Mouse (Mus musculus) left cerebral cortex, adult 18-20 months (tissue): ENCODE measurements around the gene Rara. TPM values are rescaled to one million over a fixed set of nuclear protein-coding genes. Genes with fewer than 3 reads are reported as not detected.
A peak's percentile ranks its signal among the peaks of the same experiment; 100 is the strongest.

ENCODE experiments used
- DNase-seq, 2 experiments: peaks; one replicate each; pipeline ENCODE4 v3.0.0; 2021 to 2022; ENCODE audit warnings: low spot score in 2 of 2, mixed read lengths in 1 of 2
- total RNA-seq, 2 experiments: library from RNA; stranded (reverse); gene quantifications; 2 replicates each; pipeline ENCODE4 v1.2.3; 2021

Gene Rara
- total RNA-seq, 2 experiments from 2014 or later, result 14.4 to 14.9 TPM

GRCm38 (mm10) chr11:98937410-98937913 lies 9.8 kb downstream of the Rara start:
- DNase-seq, result no peak

- DNase-seq, result peak in 1 of 2 experiments; percentile 53
Observed at GRCm38 (mm10) chr11:98937914-98938694, 10.5 kb downstream of the Rara start.

GRCm38 (mm10) chr11:98938701-98939083 lies 11.1 kb downstream of the Rara start:
- DNase-seq, result no peak

GRCm38 (mm10) chr11:98939084-98939952 lies 11.7 kb downstream of the Rara start:
- DNase-seq, result no peak

GRCm38 (mm10) chr11:98939953-98940641 lies 12.5 kb downstream of the Rara start:
- peak; percentile 58 to 82 for DNase-seq

- no peak for DNase-seq
Observed at GRCm38 (mm10) chr11:98940776-98941175, 13.2 kb downstream of the Rara start.

- DNase-seq, result peak in 1 of 2 experiments; percentile 56
Observed at GRCm38 (mm10) chr11:98941341-98941825, 13.8 kb downstream of the Rara start.

- no peak for DNase-seq
Observed at GRCm38 (mm10) chr11:98941826-98942550, 14.4 kb downstream of the Rara start.

GRCm38 (mm10) chr11:98942555-98942922 lies 14.9 kb downstream of the Rara start:
- DNase-seq, result no peak

- DNase-seq, result no peak
Observed at GRCm38 (mm10) chr11:98942923-98943641, 15.5 kb downstream of the Rara start.

GRCm38 (mm10) chr11:98943741-98944461 lies 16.3 kb downstream of the Rara start:
- no peak for DNase-seq

GRCm38 (mm10) chr11:98944897-98945604 lies 17.4 kb downstream of the Rara start:
- DNase-seq, result no peak

GRCm38 (mm10) chr11:98945605-98945977 lies 18.0 kb downstream of the Rara start:
- no peak for DNase-seq

GRCm38 (mm10) chr11:98947969-98948569 lies 20.5 kb downstream of the Rara start:
- DNase-seq, result no peak

- DNase-seq, result no peak
Observed at GRCm38 (mm10) chr11:98949242-98949957, 21.8 kb downstream of the Rara start.

GRCm38 (mm10) chr11:98949958-98950460 lies 22.4 kb downstream of the Rara start:
- no peak for DNase-seq

- DNase-seq, result no peak
Observed at GRCm38 (mm10) chr11:98950484-98950883, 22.9 kb downstream of the Rara start.
